Mouse (Mus musculus) stomach, embryonic 15.5 days (tissue): ENCODE results near the gene Gm21103. TPM values are rescaled to one million over a fixed set of nuclear protein-coding genes. Genes with fewer than 3 reads are reported as not detected.
A peak's percentile ranks its signal among the peaks of the same experiment; 100 is the strongest.
"Not testable (repeated sequence)": the region's sequence is repeated elsewhere in the genome, so short reads cannot be mapped to it uniquely, and the experiment has no call there.

ENCODE experiments used
- ATAC-seq: fragments of 200-750 bp; cut with Nextera tagmentation; 2 replicates; pipeline ENCODE4 v1.8.0; 2017; ENCODE audit warnings: low read depth, moderate number of reproducible peaks, moderate TSS enrichment; ENCODE audit not compliant: insufficient read depth, low FRiP score
- H3K27ac ChIP-seq: fragments of 300-500 bp; sonication (generic); 2 replicates; pipeline ENCODE4 v1.5.1; 2015; ENCODE audit warnings: mild to moderate bottlenecking, inconsistent platforms
- H3K27me3 ChIP-seq: fragments of 300-500 bp; sonication (generic); replicated peaks from 2 replicates; pipeline ENCODE4 v1.6.1; 2015; ENCODE audit warnings: inconsistent platforms
- H3K36me3 ChIP-seq: fragments of 300-500 bp; sonication (generic); 2 replicates; pipeline ENCODE4 v1.6.1; 2015; ENCODE audit warnings: inconsistent platforms
- H3K4me1 ChIP-seq: fragments of 300-500 bp; sonication (generic); 2 replicates; pipeline ENCODE4 v1.6.1; 2015; ENCODE audit warnings: inconsistent platforms
- H3K4me2 ChIP-seq: fragments of 300-500 bp; sonication (generic); 2 replicates; pipeline ENCODE4 v1.6.1; 2015; ENCODE audit warnings: mild to moderate bottlenecking, inconsistent platforms
- H3K4me3 ChIP-seq: fragments of 300-500 bp; sonication (generic); replicated peaks from 2 replicates; pipeline ENCODE4 v1.5.1; 2015; ENCODE audit warnings: inconsistent platforms
- H3K9ac ChIP-seq: fragments of 300-500 bp; sonication (generic); 2 replicates; pipeline ENCODE4 v1.6.1; 2015; ENCODE audit warnings: inconsistent platforms
- H3K9me3 ChIP-seq: fragments of 300-500 bp; sonication (generic); 2 replicates; pipeline ENCODE4 v1.6.1; 2016; ENCODE audit warnings: inconsistent platforms
- WGBS: fragments of 180-500 bp; shearing (Covaris S2); methylation state at CpG from one replicate; pipeline ENCODE4 v1.1.7; 2015; 5-methylcytosine and 5-hydroxymethylcytosine counted together
- polyA plus RNA-seq: library from polyadenylated mRNA; unstranded; fragments of >200 nt; fragmentation: Nextera tagmentation; extraction: Ambion mirVana; gene quantifications from 2 replicates; pipeline ENCODE4 v1.2.1, GENCODE M21; 2015

The Gm21103 gene
- not detected in 2 replicates for polyA plus RNA-seq

DNA sequence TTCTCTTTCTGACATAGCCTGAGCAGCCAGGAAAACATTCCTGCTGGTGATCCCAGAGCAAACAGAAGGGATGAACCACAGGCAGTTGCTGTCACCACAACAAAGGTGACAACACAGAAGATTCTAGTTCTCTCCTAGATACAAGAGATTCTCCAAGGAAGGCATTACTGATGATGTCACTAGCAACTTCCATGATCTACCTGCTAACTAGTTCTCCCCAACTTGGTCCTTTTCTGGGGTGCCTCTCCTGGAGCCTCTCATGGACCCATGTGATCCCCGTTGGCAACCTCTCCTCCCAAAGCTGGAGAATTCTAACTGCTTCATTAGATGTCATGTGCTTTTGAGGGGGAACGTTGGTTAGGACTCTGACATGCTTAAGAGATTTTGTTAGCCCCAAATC, at the start of gene Gm21103:
TSS of gene Gm21103 (minus strand) at position 101 of the 400 bp plus-strand sequence.
- H3K4me3 ChIP-seq, H3K9ac ChIP-seq, H3K4me2 ChIP-seq, H3K36me3 ChIP-seq, H3K27me3 ChIP-seq, H3K27ac ChIP-seq, H3K4me1 ChIP-seq, H3K9me3 ChIP-seq, ATAC-seq: not testable (repeated sequence)
- WGBS, result 74% methylated on average over 2 of the region's 2 CpGs

DNA sequence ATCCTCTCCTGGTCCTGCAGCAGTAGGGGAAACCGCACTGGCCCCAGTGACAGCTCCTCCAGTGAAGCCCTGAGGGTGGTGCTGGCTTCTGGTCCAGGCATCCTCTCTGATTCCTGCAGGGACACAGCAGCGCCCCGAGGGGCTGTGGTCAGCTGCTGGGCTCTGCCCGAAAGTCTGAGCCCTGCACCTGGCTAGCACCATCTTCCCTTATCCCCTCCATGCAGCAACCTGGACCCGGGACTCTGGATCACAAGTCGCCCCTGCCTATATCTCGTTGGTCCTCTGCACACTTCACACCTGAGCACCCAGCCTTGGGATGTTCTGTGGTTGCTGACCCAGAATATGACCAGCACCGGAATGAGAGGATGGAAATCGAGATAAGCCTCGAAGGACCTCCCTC, 38.9 kb upstream of the Gm21103 start, which contains the start of gene Gm3618:
TSS of gene Gm3618 (minus strand) at position 101 of the 400 bp plus-strand sequence.
- no CpG with 5 or more reads among the region's 10 CpGs for WGBS
- ATAC-seq, result not testable (repeated sequence)

DNA sequence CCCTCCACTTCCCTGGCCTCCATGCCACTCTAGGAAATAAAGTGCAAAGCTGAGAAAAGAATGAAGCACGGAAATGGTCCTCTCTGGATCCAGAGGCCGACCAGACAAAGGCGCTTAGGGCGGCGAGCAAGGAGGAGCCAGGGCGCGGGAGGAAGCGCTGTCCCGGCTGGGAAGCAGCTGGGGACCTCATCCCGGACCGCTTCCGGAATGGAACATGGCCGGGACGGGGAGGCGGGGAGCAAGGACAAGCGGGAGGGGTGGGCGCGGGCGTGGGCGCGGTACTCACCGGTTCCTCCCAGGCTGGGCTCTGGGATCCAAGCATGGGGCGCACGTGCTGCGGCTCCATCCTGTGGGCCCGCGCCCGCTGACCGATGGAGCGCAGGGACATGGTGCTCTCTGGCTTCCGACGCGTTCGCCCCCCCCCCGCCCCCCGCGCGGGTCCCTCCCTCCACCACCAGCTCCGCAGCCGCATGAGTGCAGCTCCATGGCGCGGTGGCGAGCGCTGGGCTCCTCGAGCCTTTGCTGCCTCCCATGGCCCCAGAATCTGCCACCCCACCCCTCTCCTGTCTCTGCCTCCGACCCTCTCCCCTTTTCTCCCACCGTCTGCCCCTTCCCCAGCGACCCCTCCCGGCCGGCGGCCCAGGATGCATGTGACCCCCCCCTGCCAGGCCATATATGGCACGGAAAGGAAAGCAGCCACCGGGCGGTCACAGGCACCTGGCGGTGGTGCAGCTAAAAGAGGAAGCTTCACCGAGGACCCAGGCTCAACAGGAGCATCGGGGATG, 17.5 kb downstream of the Gm21103 start, which contains the start of gene Gm3411:
TSS of gene Gm3411 (minus strand) at position 320 of the 785 bp plus-strand sequence.
- H3K4me2 ChIP-seq, result peak within 1 kb of the TSS; percentile 79
- not testable (repeated sequence) for H3K27me3 ChIP-seq, H3K9me3 ChIP-seq, H3K4me1 ChIP-seq, H3K9ac ChIP-seq, H3K27ac ChIP-seq, H3K36me3 ChIP-seq, ATAC-seq
- WGBS, result 1% methylated on average over 42 of the region's 57 CpGs
- H3K4me3 ChIP-seq, result peak within 1 kb of the TSS; percentile 49

More for the DNA sequence above, 38.9 kb upstream of the Gm21103 start, which contains the start of gene Gm3618:
- not testable (repeated sequence) for H3K9ac ChIP-seq, H3K4me1 ChIP-seq, H3K36me3 ChIP-seq, H3K9me3 ChIP-seq, H3K4me3 ChIP-seq, H3K27ac ChIP-seq, H3K4me2 ChIP-seq, H3K27me3 ChIP-seq

Other genes starting within 250 kb of the Gm21103 start
- gene Gm6337, start 246.6 kb downstream of the Gm21103 start, polyA plus RNA-seq, result not detected in 2 replicates
- gene Gm8206, start 210.9 kb downstream of the Gm21103 start, polyA plus RNA-seq, result 1.2 and 1.5 TPM in 2 replicates
- 1.6 and 1.9 TPM in 2 replicates for gene Gm3468, start 196.2 kb downstream of the Gm21103 start, polyA plus RNA-seq
- gene Gm3476, start 179.0 kb downstream of the Gm21103 start, polyA plus RNA-seq, result not detected in 2 replicates
- not detected in 2 replicates for gene Gm21560, start 85.6 kb downstream of the Gm21103 start, polyA plus RNA-seq
- 1.3 TPM in 2 replicates for gene Gm3411, start 17.6 kb downstream of the Gm21103 start, polyA plus RNA-seq
- gene Gm3618, start 38.8 kb upstream of the Gm21103 start, polyA plus RNA-seq, result not detected in 2 replicates
- gene Gm16440, start 85.5 kb upstream of the Gm21103 start, polyA plus RNA-seq, result not detected in 2 replicates
- 0.62 and 0.71 TPM in 2 replicates for gene Gm3591, start 107.6 kb upstream of the Gm21103 start, polyA plus RNA-seq
- not detected in 2 replicates for gene Gm3594, start 139.8 kb upstream of the Gm21103 start, polyA plus RNA-seq
- gene Gm8356, start 232.4 kb upstream of the Gm21103 start, polyA plus RNA-seq, result not detected in 2 replicates